Mouse (Mus musculus) gastrocnemius, adult 18-20 months (tissue): Measurements from ENCODE around the gene Utp4. TPM values are rescaled to one million over a fixed set of nuclear protein-coding genes. Genes with fewer than 3 reads are reported as not detected.

Source experiments
- DNase-seq: peaks from one replicate; pipeline ENCODE4 v3.0.0; 2021; ENCODE audit warnings: low spot score
- total RNA-seq, 2 experiments: library from RNA; stranded (reverse); gene quantifications; 2 replicates each; pipeline ENCODE4 v1.2.3; 2021

The Utp4 gene
- total RNA-seq, 2 experiments from 2014 or later, result 20.7 to 21.8 TPM

DNA sequence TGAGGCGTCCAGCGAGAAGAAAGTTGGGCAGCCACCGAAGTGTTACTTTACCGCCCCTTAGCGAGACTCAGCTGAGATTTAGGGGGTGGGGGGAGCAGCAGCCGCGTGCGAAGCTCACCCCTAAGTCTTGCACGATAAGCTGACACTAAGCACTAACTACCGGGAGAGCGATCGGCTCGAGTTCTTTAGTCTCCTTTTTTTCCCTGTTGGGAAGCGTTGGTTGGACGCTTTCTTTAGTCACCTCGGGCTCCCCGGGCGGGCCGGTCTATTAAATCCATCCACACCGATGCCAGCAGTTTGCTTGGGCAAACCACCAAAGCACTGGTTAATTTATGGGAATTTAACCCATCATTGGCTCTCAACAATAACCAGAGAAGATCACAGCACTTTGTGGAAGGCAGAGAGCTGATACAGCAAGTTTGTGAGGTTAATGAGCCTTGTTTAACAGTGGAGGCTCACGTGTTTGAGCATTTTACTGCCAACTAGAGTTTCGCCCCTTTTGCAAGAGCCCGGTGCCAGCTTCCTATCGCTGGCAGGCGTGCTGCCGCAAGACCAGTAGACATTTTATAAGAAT is 43.1 kb downstream of the Utp4 start:
- peak; percentile 30 for DNase-seq

DNA sequence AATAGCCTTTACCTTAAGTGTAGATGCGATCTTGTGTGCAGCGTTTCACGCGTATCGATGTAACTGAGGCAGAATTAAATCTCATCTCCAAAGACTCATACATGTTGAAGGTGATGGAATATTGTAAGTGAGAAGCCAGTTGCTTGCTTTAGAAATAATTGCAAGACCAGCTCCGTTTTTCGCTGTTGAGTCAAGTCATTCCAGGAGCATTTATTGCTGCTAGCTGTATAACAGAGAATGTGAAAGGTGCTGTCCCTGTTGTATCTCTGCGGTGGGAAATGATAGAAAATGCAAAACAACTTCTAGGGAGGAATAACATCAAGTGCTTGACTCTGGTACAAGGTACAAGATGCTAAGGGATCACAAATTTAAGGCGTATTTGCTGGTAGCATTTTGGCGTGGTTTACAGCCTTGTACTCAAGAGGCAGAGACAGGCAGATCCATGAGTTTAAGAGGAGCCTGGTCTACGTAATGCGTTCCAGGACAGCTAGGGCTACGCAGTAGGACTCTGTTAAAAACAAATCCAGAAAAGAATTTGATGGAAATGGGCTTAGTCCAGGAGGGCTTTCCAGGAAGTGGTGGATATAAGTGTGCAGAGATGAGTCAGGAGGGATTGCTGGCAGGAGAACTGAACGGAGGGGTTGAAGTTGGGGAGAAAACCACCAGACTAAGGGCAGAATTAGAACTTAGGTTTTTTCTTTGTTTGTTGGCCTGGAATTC is 43.8 kb downstream of the Utp4 start:
- no peak for DNase-seq

DNA sequence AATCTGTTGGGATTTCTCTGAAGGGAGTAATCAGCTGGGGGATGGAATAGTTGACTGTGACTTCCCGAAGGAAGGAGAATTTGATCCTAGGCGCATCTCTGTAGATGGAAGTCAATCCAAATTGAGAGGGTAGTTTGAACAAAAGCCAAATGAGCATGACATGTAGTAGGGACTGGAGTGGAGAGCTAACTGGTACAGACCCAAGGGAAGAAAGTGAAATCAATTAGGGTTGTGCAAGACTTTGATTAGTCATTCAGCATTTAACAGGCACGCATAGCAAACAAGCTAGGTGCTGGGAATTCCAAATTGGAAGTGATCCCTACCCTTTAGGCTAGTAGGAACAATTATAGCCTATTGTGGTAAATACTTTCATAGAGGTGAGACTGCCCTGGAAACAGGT is 48.4 kb downstream of the Utp4 start:
- peak; percentile 40 for DNase-seq

DNA sequence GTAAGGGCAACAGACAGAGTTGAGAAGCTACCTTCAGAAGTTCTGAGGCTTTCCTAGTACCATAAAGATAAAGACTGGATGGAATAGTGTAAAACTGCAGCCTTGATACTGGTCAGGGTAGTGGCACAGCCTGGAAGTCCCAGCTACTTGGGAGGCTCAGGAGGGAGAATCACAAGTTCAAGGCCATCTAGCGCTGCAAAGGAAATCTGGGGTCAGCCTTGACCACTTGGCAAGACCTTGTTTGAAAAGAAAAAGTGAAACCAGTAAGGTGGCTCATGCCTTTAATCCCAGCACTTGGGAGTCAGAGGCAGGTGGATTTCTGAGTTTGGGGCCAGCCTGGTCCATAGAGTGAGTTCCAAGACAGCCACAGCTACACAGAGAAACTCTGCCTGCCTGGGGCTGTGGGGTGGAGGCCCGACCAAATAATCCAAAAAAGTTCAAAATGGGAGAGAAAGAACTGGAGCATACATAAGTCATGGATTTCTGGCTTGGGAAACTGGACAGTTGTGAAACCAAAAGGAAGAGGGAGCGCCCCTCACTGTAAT is 50.5 kb downstream of the Utp4 start:
- no peak for DNase-seq

DNA sequence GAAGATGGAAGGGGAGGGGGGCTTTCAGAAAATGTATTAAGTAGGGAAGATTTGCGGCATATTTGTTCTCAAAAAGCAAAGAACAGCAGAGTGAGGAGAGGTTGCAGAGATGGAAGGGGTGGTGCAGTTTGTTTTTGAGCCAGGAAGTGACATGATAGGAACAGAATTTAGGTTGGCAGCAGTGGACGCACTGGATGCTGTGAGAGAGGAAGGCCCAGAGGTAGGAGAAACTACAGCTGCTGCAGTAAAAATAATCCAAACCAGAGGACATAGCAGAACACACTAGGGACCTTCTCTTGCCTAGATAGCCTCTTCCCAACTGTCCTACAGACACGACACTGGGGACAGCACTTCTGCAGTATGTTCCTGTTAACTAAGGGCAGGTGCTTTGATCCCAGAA is 51.3 kb downstream of the Utp4 start:
- peak; percentile 76 for DNase-seq

DNA sequence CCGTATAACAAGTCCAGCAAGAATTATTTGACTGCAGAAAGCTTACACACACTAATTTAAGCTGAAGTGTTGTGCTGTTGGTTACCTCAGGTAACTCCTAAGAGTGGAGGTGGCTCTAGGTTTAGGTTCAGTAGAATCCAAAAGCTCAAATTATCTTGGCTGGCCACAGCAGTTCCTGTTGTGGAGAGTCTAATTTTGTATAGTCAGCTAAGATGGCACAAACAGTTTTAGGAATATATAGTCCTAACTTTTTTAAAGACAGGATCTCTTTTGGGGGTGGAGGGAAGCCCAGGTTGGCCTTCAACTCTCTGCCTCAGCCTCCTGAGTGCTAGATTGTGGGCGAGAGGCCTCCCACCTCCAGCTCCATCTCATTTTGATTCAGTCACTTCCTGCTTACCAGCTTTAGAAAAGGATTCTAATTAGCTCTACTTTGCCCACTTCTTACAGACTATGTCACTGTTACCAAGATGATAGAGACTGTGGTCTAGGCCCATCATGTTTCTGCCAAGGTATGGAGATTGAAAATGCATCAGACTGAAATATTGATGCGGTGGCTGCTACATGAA is 55.3 kb downstream of the Utp4 start:
- no peak for DNase-seq

DNA sequence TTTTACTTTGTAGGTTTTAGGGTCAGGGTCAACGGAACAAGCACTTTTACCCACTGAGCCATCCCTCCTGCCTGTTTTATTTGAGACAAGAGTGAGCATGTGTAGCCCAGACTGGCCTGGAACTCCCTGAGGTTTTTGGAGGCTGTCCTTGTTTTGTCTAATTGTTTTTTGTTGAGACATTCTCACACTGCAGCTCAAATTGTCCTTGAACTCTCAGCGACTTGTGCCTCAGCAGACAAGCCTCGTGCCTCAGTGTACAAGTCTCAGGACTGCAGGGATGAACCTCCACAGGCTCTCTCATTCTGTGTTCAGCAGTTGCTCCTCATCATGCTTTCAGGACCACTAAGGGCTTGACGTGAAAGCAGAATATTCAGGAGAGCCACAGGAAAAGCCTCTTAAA is 58.3 kb downstream of the Utp4 start:
- no peak for DNase-seq

DNA sequence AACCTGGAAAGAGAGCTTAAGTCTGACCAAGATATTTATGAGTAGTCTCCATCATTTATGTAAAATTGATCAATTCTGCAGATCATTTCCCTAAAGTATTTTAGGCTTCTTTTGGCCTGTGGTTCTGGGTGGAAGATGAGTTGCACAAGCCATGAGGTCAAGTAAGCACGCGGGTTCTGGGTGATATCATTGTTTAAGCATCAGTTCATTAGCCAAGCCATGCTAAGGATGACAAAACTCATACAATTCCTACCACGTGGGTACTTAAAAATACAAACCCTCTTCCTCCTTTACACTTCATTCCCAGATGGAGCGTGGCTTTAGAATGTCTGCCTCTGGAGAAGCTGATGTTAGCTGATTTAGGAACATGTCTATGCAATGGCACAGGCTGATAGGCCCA is 60.1 kb downstream of the Utp4 start:
- DNase-seq, result peak; percentile 22

DNA sequence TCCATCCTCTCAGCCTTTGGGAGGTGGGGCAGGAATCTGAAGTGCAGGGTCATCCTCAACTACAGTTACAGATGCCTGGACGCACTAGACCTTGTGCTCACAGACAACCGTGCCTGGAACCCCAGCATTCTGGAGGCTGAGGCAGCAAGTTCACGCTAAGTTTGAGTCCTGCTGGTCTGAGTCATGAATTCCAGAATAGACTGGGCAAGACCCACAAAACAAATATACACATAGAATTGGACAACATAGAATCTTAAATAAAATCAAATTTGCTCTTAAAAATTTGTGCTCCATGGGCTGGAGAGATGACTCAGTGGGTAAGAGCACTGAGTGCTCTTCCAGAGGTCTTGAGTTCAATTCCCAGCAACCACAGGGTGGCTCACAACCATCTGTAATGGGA is 63.6 kb downstream of the Utp4 start:
- DNase-seq, result no peak

DNA sequence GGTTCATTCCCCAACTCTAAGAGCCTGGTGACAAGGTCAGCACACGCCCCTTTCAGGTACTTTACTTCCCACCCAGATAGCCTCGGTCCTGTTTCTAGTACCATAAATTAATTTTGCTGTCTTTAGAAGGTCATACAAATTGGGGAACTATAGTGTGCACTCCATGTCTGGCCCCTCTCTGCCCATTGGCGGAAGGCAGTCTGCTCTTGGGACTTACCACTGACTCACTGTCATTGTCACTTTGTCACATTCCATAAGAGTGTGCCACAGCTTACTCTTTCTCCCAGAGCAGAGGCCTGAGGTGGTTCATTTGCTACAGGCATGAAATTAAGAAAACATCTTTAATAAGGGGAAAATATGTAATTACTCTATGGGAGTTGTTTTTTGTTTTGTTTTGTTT is 64.8 kb downstream of the Utp4 start:
- no peak for DNase-seq

DNA sequence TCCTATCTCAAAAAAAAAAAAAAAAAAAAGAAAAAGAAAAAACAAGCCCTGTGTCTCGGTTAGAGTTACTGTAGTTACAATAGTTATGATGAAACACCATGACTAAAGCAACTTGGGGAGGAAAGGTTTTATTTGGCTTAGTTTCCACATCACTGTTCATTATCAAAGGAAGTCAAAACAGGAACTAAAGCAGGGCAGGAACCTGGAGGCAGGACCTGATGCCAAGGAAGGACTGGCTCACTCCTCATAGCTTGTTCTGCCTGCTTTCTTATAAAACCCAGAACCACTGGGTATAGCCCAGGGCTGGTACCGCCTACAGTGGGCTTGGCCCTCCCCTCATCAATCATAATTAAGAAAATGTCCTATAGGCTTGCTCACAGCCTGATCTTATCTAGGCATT is 66.2 kb downstream of the Utp4 start:
- DNase-seq, result no peak

DNA sequence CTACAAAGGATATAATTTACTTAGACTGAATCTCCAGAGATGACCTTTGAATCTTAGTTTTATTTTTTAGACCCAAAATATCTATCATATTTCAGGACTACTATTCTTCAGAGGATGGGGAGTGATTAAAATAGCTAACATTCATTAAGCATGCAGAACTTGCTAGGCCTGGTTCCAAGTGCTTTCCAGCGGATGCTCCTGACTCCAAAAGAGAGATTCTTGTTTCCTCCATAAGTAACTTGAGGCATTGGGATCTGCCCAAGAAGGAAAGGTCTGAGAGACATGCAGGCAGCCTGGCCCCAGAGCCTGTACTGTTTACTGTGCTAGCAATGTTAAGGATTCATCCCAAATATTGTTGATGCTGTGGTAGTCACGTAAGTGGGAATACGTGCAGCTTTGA is 68.9 kb downstream of the Utp4 start:
- DNase-seq, result no peak

DNA sequence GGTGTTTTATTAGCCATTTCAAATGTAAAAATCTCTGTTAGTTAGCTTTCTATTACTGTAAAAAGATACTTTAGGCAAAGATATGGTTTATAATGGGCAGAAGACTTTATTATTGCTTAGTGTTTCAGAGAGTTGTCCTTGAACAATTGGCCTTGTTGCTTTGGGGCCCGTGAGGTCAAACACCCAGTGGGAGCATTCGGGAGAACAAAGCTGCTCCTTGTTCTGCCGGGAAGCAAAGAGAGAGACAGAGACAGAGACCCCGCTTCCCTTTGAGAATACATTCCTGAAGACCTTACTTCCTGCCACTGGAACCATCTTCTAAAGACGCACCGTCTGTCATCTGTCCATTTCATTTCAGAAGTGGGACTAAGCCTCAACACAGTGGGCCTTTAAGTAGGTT is 69.9 kb downstream of the Utp4 start:
- DNase-seq, result no peak

DNA sequence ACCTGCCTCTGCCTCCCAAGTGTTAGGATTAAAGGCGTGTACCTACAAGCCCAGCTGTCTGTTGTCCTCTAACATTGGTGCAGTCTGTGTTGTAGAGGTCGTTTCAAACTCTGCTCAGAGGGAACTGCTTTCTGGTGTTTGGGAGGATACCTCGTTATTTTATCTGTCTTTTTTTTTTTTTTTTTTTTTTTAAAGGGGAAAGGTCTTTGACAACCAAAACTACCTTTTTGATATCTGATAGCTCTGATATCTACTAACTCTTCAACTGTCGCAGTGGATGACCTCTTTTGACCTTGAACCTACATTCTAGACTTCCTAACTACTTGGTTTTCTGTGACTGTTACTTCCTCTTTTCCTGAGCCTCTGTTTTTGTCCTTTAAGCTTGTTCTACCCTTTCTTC is 71.1 kb downstream of the Utp4 start:
- DNase-seq, result no peak

DNA sequence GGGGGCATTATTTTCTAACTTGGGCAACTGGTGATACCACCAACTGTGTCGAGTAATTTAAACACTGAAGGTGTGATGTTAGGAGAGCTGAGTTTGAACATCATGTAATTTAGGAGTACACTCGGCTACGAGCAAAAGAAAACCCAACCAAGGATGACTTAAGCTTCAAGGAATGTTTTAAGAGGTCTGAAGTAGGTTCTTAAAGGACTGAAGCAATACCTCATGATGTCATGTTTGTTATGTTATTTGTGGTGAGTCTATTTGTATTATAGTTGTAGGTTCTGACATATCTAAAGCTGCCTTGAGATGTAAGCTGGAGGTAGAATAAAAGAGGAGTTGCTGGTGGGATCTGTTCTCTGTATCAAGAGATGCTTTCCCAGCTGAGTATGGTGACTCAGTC is 76.5 kb downstream of the Utp4 start:
- DNase-seq, result no peak

DNA sequence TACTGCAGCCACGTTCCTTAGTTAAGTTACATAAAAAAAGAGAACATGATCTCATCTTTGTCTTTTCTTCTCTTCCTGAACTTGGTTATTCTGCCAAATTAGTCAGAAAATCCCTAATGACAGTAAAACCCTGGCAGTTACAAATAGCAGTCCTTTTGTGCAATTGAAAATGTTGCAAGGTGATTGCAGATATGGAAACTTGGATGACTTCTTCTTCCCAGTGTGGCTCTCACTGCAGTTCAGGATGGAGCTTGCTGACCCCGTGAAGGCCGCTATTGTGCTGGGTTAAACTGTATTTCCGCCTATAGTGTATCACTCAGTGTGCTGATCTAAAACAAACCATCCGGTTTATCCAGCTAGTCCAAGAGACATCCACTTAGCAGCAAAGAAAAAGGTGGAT is 78.5 kb downstream of the Utp4 start:
- peak; percentile 29 for DNase-seq

Other genes with a start within 250 kb of the Utp4 start
- gene Tango6, start 210.6 kb upstream of the Utp4 start, total RNA-seq, result 10 to 100 TPM; 10.5 to 10.8 TPM
- under 1 TPM; 0.37 to 0.57 TPM for gene Has3, start 23.4 kb upstream of the Utp4 start, total RNA-seq
- gene Sntb2, start 42.1 kb downstream of the Utp4 start, total RNA-seq, result 1 to 10 TPM; 4.1 to 4.2 TPM
- 10 to 100 TPM; 62.2 to 71.0 TPM for gene Vps4a, start 137.6 kb downstream of the Utp4 start, total RNA-seq
- 10 to 100 TPM; 42.5 to 45.4 TPM for gene Pdf, start 155.0 kb downstream of the Utp4 start, total RNA-seq
- 10 to 100 TPM; 18.0 to 18.2 TPM for gene Cog8, start 163.1 kb downstream of the Utp4 start, total RNA-seq
- gene Nip7, start 163.2 kb downstream of the Utp4 start, total RNA-seq, result 10 to 100 TPM; 16.5 to 18.0 TPM
- not detected for gene Tmed6, start 172.0 kb downstream of the Utp4 start, total RNA-seq
- 10 to 100 TPM; 11.5 to 13.9 TPM for gene Terf2, start 202.9 kb downstream of the Utp4 start, total RNA-seq